Mouse (Mus musculus): ENCODE results near the gene Aqp5. TPM values are rescaled to one million over a fixed set of nuclear protein-coding genes. Genes with fewer than 3 reads are reported as not detected.
A peak's percentile ranks its signal among the peaks of the same experiment; 100 is the strongest.

Aqp5 gene
- polyA plus RNA-seq, 1 experiment from 2014 or later = 1.1 TPM

DNA sequence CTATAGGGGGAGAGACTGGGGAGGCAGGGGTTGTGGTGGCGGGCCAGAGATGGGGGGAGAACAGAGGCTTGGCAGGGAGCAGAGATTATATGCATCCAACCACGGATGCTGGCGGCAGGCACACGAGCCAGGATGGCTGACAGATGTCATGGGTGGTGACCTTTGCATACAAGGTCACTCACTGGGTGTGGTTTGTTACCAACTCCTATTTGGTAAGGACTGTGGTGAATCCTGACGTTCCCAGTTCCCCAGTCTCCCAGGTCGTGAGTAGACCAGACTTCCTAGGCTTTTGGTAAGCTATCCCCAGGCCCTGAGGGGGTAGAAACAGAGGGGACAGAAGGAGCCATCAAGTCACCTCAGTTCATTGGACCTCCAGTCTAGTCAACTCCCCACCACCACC is 21.9 kb upstream of the Aqp5 start:
- Histone ChIP-seq H3K27me3 (ENCODE audit: control insufficient read depth, insufficient read depth, low read depth, low read length) (no peaks in the 10 kb centered on the region), H3K4me3 (ENCODE audit: low read depth, low read length) (no peak overlapping the region), H3K4me2 (ENCODE audit: low read length) (no peak overlapping the region), H3K9ac (ENCODE audit: low read depth, low read length) (no peak overlapping the region), H3K36me3 (ENCODE audit: control insufficient read depth, insufficient read depth, low read length) (no peaks in the 10 kb centered on the region), H3K27ac (ENCODE audit: low read length) (no peak overlapping the region), H3K9me3 (replicated peaks; ENCODE audit: control insufficient read depth, low read length, poor library complexity, severe bottlenecking) (no peaks in the 10 kb centered on the region), H3K4me1 (ENCODE audit: control insufficient read depth, insufficient read depth, low read length) (no peaks in the 10 kb centered on the region; the same call in 1 of the 2 replicates)
- WGBS = 58% methylated on average over 6 of the region's 6 CpGs
- ATAC-seq = no peak

DNA sequence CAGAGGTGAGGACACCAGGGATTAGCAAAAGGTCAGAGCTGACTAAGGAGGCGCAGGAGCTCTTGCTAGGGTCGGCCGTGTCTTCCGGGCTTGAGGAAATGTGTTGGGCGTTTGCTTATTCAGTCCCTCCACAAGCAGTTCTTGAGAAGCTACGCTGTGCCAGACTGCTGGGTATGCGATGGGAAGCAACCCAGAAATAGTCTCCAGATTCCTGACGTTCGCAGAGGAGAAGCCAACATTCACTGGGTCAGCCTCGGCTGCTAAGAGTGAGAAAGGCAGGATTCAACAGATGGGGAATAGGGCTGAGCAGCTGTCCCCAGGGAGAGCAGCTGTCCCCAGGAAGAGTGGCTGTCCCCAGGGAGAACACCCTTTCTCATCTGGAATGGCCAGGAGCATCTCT is 21.5 kb upstream of the Aqp5 start:
- H3K27ac ChIP-seq (ENCODE audit: low read length) = no peak overlapping the region
- no peak overlapping the region for H3K9ac ChIP-seq (ENCODE audit: low read depth, low read length)
- no peak for ATAC-seq
- no peaks in the 10 kb centered on the region for H3K9me3 ChIP-seq (replicated peaks; ENCODE audit: control insufficient read depth, low read length, poor library complexity, severe bottlenecking)
- H3K4me2 ChIP-seq (ENCODE audit: low read length) = no peak overlapping the region
- 89% methylated on average over 10 of the region's 10 CpGs for WGBS
- no peak overlapping the region for H3K4me3 ChIP-seq (ENCODE audit: low read depth, low read length)
- no peaks in the 10 kb centered on the region for H3K36me3 ChIP-seq (ENCODE audit: control insufficient read depth, insufficient read depth, low read length)
- no peaks in the 10 kb centered on the region for H3K4me1 ChIP-seq (ENCODE audit: control insufficient read depth, insufficient read depth, low read length)
- H3K27me3 ChIP-seq (ENCODE audit: control insufficient read depth, insufficient read depth, low read depth, low read length) = no peaks in the 10 kb centered on the region

DNA sequence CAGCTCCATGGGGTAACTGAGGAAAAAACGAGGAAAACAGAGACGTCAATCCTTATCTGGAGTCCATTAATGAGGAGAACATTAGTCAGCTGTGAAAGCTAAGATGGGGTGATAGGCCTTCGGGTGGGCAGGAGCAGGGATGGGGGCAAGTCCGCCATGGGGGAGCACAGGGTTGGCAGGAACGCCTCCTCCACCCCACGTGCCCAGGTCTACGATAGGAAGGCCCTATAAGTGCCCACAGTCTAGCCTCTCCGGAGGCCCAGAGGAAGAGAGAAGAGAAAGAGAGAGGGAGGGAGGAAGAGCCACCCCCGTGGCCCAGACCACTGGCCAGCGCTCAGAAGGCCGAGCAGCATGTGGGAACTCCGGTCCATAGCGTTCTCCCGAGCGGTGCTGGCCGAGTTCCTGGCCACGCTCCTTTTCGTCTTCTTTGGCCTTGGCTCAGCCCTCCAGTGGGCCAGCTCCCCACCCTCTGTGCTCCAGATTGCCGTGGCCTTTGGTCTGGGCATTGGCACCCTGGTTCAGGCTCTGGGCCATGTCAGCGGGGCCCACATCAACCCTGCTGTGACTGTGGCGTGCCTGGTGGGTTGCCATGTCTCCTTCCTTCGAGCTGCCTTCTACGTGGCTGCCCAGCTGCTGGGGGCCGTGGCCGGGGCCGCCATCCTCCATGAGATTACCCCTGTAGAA is 11.6 kb upstream of the Aqp5 start, which contains the start of gene Aqp2:
Gene Aqp2, plus strand, starts transcription at position 254 of the 684 bp plus-strand sequence.
- no peaks in the 10 kb centered on the region for H3K36me3 ChIP-seq (ENCODE audit: control insufficient read depth, insufficient read depth, low read length)
- no peak within 1 kb of the TSS for H3K27ac ChIP-seq (ENCODE audit: low read length)
- peaks cover 5% of the 10 kb centered on the region; the same call in 1 of the 2 replicates for H3K4me1 ChIP-seq (ENCODE audit: control insufficient read depth, insufficient read depth, low read length)
- 80% methylated on average over 26 of the region's 26 CpGs for WGBS
- no peak for ATAC-seq
- no peaks in the 10 kb centered on the region for H3K9me3 ChIP-seq (replicated peaks; ENCODE audit: control insufficient read depth, low read length, poor library complexity, severe bottlenecking)
- H3K27me3 ChIP-seq (ENCODE audit: control insufficient read depth, insufficient read depth, low read depth, low read length) = peaks cover 19% of the 10 kb centered on the region
- no peak within 1 kb of the TSS for H3K4me3 ChIP-seq (ENCODE audit: low read depth, low read length)
- H3K9ac ChIP-seq (ENCODE audit: low read depth, low read length) = no peak within 1 kb of the TSS
- H3K4me2 ChIP-seq (ENCODE audit: low read length) = no peak within 1 kb of the TSS

DNA sequence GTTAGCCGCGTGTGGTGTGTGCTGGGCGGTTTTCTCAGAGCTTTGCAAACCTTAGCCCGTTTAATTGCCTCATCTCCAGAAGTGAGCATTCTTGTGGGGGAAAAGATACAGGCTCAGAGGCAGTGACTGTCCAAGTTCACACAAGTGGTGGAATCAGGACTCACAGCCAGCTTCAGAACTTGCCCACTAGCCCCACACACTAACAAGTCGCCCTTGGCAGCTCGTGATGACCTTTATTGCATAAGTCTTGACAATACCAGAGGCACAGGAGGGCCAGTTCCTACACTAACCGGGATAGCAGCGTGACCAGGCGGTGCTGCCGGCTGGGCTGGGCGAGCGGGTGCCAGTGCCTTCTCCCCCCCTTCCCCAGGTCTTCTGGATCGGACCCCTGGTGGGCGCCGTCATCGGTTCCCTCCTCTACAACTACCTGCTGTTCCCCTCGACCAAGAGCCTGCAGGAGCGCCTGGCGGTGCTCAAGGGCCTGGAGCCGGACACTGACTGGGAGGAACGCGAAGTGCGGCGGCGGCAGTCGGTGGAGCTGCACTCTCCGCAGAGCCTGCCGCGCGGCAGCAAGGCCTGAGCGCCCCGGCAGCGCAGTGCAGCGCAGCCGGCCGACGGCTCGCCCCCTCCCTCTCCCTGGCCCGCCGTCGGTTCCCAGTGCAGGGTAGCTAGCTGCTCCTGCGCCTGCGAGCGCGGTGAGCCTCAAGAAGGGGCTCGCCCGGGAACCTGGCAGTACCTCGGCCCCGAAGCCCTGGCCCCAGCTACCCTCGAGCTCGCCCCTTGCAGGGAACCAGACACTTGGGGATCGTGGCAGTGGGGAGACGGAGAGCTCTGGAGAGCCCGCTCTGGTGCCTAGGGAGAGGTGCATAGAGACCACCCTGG is 6.9 kb upstream of the Aqp5 start:
- 3% methylated on average over 41 of the region's 54 CpGs for WGBS

DNA sequence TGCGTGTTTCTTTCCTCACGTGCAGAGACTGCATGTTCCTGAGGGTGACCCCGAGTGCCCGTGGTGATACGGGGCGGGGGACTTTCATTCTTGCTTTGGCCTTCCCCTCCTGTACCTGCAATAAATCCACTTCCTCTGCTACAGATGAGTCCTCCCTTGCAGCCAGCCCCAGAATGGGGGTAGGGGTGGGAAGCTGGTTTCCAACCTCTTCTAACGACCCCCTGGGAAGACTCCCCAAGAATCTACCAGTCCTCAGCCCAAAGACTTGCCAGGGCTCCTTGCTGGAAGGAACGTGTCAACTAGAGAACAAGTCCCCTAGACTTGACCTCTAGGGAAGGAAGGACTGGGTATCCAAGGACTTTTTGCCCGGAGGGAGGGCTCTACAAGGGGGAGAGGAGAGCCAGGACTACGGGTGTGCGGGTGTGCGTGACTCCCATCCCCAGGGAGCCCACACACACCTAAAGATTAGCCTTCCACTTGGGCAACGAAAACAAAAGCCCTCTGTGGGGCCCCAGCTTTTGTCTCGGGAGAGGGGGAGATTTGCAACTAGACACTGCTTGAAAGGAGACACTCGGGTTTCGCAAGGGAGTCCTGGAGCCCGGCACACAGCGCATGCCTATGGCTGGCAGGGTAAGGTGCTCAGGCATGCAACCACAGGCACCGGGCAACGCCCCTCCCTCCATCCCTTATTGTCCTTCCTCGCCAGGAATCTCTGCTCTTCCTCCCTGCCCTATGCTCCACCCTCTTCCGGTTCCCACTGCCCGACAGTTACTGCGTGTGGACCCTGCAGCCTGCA is 6.0 kb upstream of the Aqp5 start:
- 0 out of 2 replicates have a peak, but pooled peaks have one; percentile 21 for ATAC-seq
- peaks cover 11% of the 10 kb centered on the region; the same call in 1 of the 2 replicates for H3K4me1 ChIP-seq (ENCODE audit: control insufficient read depth, insufficient read depth, low read length)
- H3K27ac ChIP-seq (ENCODE audit: low read length) = no peak overlapping the region
- H3K36me3 ChIP-seq (ENCODE audit: control insufficient read depth, insufficient read depth, low read length) = no peaks in the 10 kb centered on the region
- peak overlapping the region; percentile 29; the same call in 1 of the 2 replicates for H3K4me3 ChIP-seq (ENCODE audit: low read depth, low read length)
- H3K4me2 ChIP-seq (ENCODE audit: low read length) = peak overlapping the region; percentile 53
- H3K9me3 ChIP-seq (replicated peaks; ENCODE audit: control insufficient read depth, low read length, poor library complexity, severe bottlenecking) = no peaks in the 10 kb centered on the region
- 0 out of 2 replicates have a peak overlapping the region, but pooled peaks have one; percentile 21 for H3K9ac ChIP-seq (ENCODE audit: low read depth, low read length)
- peaks cover 53% of the 10 kb centered on the region for H3K27me3 ChIP-seq (ENCODE audit: control insufficient read depth, insufficient read depth, low read depth, low read length)
- 2% methylated on average over 24 of the region's 24 CpGs for WGBS

More for the DNA sequence above, 6.9 kb upstream of the Aqp5 start:
- Histone ChIP-seq H3K4me1 (ENCODE audit: control insufficient read depth, insufficient read depth, low read length) (peaks cover 11% of the 10 kb centered on the region; the same call in 1 of the 2 replicates), H3K27me3 (ENCODE audit: control insufficient read depth, insufficient read depth, low read depth, low read length) (peaks cover 45% of the 10 kb centered on the region), H3K4me3 (ENCODE audit: low read depth, low read length) (peak overlapping the region; percentile 29), H3K9ac (ENCODE audit: low read depth, low read length) (peak overlapping the region; percentile 43; the same call in 1 of the 2 replicates), H3K27ac (ENCODE audit: low read length) (no peak overlapping the region), H3K36me3 (ENCODE audit: control insufficient read depth, insufficient read depth, low read length) (no peaks in the 10 kb centered on the region), H3K4me2 (ENCODE audit: low read length) (peak overlapping the region; percentile 53), H3K9me3 (replicated peaks; ENCODE audit: control insufficient read depth, low read length, poor library complexity, severe bottlenecking) (no peaks in the 10 kb centered on the region)
- peak; percentile 42; the same call in 1 of the 2 replicates for ATAC-seq

DNA sequence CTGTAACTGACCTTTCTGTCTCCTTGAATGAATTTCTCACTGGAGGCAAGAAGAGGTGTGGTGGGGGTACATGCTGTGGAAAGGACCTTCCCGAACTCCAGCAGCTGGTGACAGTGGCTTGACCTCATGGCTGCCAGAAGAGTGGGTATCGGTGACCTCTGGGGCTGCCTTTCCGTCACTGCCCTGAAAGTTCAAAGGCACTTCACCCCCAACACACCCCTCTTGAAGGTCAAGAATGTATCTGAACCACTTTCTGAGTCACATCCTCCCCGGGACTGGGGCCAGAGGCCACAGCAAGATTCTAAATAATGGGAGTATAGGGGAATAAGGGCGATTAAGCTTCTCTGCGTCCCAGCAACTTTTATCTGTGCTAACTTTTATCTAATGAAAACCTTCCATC is 4.8 kb upstream of the Aqp5 start:
- no peak for ATAC-seq

DNA sequence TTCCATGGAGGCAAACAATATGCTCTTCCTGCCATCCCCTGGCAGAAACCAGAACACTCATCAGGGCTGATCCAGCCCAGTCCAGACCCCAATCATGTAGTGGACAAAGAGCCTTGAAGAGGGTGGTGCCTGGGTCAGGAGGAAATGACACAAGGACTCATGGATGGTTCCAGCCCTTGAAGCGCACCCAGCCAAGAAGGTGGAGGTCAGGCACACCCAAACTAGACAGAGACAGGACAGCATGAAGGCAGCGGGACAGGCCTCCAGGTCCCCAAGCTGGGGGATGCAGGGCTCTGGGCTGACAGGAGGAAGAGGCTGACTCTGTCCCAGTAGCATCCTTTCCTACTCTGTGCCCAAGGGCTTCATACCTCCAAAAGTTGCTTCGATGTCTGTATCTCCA is 4.1 kb upstream of the Aqp5 start:
- ATAC-seq = no peak
- no peaks in the 10 kb centered on the region for H3K9me3 ChIP-seq (replicated peaks; ENCODE audit: control insufficient read depth, low read length, poor library complexity, severe bottlenecking)
- H3K9ac ChIP-seq (ENCODE audit: low read depth, low read length) = no peak overlapping the region
- H3K4me3 ChIP-seq (ENCODE audit: low read depth, low read length) = no peak overlapping the region
- no peak overlapping the region for H3K4me2 ChIP-seq (ENCODE audit: low read length)
- peaks cover 70% of the 10 kb centered on the region for H3K27me3 ChIP-seq (ENCODE audit: control insufficient read depth, insufficient read depth, low read depth, low read length)
- H3K36me3 ChIP-seq (ENCODE audit: control insufficient read depth, insufficient read depth, low read length) = no peaks in the 10 kb centered on the region
- WGBS = 88% methylated on average over 3 of the region's 3 CpGs
- H3K27ac ChIP-seq (ENCODE audit: low read length) = no peak overlapping the region
- peaks cover 17% of the 10 kb centered on the region for H3K4me1 ChIP-seq (ENCODE audit: control insufficient read depth, insufficient read depth, low read length)

More for the DNA sequence above, 4.8 kb upstream of the Aqp5 start:
- no peak overlapping the region for H3K4me3 ChIP-seq (ENCODE audit: low read depth, low read length)
- 67% methylated on average over 6 of the region's 6 CpGs for WGBS
- no peaks in the 10 kb centered on the region for H3K36me3 ChIP-seq (ENCODE audit: control insufficient read depth, insufficient read depth, low read length)
- peaks cover 64% of the 10 kb centered on the region for H3K27me3 ChIP-seq (ENCODE audit: control insufficient read depth, insufficient read depth, low read depth, low read length)
- no peak overlapping the region for H3K27ac ChIP-seq (ENCODE audit: low read length)
- no peaks in the 10 kb centered on the region for H3K9me3 ChIP-seq (replicated peaks; ENCODE audit: control insufficient read depth, low read length, poor library complexity, severe bottlenecking)
- no peak overlapping the region for H3K4me2 ChIP-seq (ENCODE audit: low read length)
- H3K4me1 ChIP-seq (ENCODE audit: control insufficient read depth, insufficient read depth, low read length) = peaks cover 15% of the 10 kb centered on the region
- no peak overlapping the region for H3K9ac ChIP-seq (ENCODE audit: low read depth, low read length)

DNA sequence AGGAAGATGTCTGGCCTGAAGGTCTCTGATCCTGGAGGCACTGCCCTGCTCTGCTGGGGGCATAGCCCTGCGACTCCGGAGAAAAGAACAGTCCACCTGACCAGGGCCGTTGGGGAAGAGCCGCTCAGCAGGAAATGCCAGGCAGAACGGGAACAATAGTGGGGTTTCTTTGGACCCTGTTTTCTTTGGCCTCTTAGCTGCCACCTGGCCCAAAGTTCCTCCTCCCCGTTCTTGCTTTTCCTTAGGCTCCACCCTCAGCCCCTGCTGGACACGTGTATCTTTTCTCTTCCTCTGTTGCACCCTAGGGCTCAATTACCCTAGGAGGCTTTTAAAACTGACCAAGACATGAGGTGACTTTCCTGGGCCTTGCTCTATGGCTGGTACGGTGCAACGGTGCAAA is 1.3 kb upstream of the Aqp5 start:
- H3K4me1 ChIP-seq (ENCODE audit: control insufficient read depth, insufficient read depth, low read length) = peaks cover 9% of the 10 kb centered on the region
- no peak overlapping the region for H3K4me2 ChIP-seq (ENCODE audit: low read length)
- H3K9ac ChIP-seq (ENCODE audit: low read depth, low read length) = no peak overlapping the region
- no peak for ATAC-seq
- H3K27ac ChIP-seq (ENCODE audit: low read length) = no peak overlapping the region
- 6% methylated on average over 9 of the region's 9 CpGs for WGBS
- H3K4me3 ChIP-seq (ENCODE audit: low read depth, low read length) = no peak overlapping the region
- H3K36me3 ChIP-seq (ENCODE audit: control insufficient read depth, insufficient read depth, low read length) = no peaks in the 10 kb centered on the region
- H3K9me3 ChIP-seq (replicated peaks; ENCODE audit: control insufficient read depth, low read length, poor library complexity, severe bottlenecking) = no peaks in the 10 kb centered on the region
- H3K27me3 ChIP-seq (ENCODE audit: control insufficient read depth, insufficient read depth, low read depth, low read length) = peaks cover 73% of the 10 kb centered on the region
